Mouse (Mus musculus) kidney, adult 2 months (tissue): ENCODE data around the gene Pnma1.

Experiments
- CTCF ChIP-seq: fragments of 200-500 bp; conservative IDR thresholded peaks from 2 replicates; pipeline ENCODE4 v1.5.1; 2011; ENCODE audit warnings: low read depth, mild to moderate bottlenecking, control low read depth, low read length, moderate library complexity, mixed read lengths; ENCODE audit not compliant: insufficient read depth, insufficient read length
- POLR2A ChIP-seq: fragments of 200-500 bp; IDR thresholded peaks from one replicate; pipeline ENCODE4 v1.6.1; 2011; ENCODE audit warnings: low read depth, low read length, control low read depth

DNA sequence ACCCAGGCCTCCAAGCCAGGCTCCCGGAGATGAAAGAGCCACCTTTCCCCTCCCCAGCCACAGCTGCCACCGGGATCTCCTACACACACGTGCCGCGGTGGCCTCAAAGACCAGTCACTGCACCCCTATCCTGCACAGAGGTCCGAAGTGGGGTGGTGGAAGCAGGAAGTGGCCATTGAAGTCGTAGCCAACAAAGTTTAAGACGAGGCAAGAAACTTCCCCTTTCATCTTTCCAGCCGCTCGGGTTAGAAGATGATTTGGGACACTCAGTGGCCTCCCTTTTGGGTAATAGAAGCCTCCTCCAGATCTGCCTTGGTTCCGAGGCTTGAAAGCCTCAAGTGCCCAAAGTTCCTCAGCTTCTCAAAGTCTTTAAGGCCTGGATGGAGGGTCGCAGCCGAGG is 44.0 kb upstream of the Pnma1 start:
- TF ChIP-seq CTCF (no peak), POLR2A (no peak)
